Mouse (Mus musculus): ENCODE results near the gene Asf1b. TPM values are rescaled to one million over a fixed set of nuclear protein-coding genes. Genes with fewer than 3 reads are reported as not detected.

The Asf1b gene
- polyA plus RNA-seq (2012; rRNA removed), result 2.3 and 3.1 TPM in 2 replicates

DNA sequence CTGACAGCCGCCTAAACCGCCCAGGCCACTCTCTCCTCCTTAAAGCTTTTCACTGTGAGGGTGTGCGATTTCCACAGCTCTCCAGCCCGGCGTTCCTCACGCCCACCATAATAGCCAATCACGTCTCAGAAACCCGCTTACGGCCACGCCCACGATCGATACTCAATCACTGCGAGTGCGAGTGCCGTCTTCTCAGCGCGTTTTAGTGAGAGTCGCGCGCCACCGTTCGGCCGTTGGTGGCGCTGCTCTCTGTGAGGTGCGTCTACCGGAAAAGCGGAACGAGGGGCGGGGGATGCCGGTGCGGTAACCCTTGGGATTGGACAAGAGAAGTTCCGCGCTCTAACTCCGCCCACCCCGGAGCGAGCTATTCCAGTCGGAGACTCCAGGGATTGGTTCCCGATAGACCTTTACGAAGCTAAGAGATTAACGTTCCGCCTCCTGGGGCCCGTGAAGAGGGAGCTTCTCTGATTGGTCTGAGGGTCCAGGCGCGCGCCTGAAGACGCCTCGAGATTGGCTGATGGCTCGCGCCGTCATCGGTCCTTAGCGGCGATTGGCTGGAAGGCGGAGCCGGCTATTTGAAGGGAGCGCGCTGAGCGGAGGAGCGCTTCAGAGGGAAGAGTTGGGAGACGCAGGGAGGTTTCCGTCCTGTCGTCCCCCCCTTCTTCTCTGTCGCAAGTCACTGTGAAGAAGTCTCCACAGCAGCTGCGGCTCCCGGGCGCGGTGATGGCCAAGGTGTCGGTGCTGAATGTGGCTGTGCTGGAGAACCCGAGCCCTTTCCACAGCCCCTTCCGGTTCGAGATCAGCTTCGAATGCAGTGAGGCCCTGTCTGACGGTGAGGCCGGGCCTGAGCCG lies at the start of gene Asf1b, which contains the start of gene Gm10644:
Asf1b (plus strand) TSS at position 402 of the 852 bp plus-strand sequence.
Gm10644 (minus strand) TSS at position 100 of the 852 bp plus-strand sequence.
- peak; percentile 82 for DNase-seq (ENCODE audit: low spot score)

DNA sequence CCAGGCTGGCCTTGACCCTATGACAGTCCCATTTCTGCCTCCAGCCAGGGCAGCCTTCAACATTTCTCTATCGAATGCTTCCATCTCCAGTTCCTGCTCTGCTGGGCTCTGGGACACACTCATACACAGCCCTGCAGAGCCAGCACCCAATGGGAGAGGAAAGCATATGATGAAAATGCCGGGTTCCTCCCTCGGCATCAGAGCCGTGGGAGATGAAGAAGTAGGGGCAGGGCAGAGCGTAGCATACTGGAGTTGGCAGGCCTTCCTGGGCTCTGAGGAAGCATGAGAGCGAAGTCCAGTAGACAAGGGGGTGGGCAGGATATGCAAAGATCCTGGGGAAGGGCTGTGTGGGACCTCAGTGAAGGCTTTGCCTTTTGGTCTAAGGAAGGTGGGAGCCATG lies 46.7 kb upstream of the Asf1b start:
- DNase-seq (ENCODE audit: low spot score), result no peak

- DNase-seq (ENCODE audit: low spot score), result no peak
Measured at GRCm38 (mm10) chr8:83909311-83909710, 46.0 kb upstream of the Asf1b start.

DNA sequence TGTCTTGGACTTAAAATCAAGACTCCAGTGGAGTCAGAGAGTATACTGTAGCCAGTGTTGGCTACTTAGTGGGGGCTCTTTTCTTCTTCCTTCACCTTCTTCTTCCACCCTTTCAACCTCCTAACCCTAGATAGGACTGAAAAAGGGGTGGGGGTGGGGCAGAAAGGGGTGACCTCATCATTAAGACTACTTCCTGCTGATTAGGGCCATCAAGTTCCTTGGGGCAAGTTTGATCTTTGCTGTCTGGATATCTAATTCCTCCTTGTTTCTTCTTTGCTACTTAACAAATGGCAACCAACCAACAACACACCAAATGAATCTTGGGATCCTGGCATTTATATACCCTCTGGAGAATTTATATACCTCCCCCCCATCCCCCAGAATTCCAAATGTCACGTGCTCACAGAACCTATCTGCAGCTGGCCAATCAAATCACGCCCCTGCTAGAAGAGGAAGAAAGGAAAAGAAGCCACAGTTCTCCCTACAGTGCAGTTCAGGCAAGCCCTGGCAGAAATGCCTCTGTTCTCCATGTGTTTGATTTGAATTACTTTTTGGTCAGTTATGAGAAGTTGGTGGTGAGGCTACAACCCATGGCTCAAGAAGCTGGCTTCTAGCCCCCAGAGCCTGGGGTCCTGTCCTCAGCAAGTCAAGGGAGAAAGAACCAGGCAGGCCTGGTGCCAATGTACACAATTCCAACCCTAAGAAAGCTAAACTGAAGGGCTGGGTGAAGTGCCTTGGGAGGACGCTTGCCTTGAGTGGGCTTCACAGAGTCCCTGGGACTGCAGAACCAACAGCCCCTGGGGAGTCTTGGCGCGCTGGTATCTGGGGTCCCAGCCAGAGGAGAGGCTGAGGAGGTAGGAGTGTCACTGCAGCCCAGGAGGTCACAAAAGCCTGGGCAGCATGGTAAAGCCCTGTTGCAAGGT lies 43.2 kb upstream of the Asf1b start:
- no peak for DNase-seq (ENCODE audit: low spot score)

DNA sequence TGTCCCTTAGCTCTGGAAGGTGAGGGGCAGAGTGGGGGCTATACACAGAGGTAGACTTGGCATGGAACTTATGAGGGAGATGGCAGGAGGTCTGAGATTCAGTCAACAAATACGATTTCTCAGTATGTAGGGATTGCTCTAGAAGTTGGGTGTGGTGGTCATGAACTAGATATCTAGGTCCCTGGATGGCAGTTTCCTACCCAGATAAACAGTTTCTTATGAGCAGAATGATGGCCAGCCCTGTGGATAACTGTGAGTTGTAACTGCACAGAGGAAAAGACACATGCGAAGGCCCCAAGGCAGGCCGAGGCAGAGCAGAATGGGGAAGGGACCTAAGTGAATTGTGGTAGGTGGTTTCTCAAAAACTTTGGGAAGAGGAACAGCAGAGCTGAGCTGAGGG lies 41.1 kb upstream of the Asf1b start:
- DNase-seq (ENCODE audit: low spot score), result no peak

GRCm38 (mm10) chr8:83914860-83915259 lies 40.4 kb upstream of the Asf1b start:
- no peak for DNase-seq (ENCODE audit: low spot score)

- no peak for DNase-seq (ENCODE audit: low spot score)
Measured at GRCm38 (mm10) chr8:83916015-83916414, 39.3 kb upstream of the Asf1b start.

GRCm38 (mm10) chr8:83917566-83917965 lies 37.7 kb upstream of the Asf1b start:
- no peak for DNase-seq (ENCODE audit: low spot score)

GRCm38 (mm10) chr8:83921558-83921957 lies 33.7 kb upstream of the Asf1b start:
- DNase-seq (ENCODE audit: low spot score), result no peak

- no peak for DNase-seq (ENCODE audit: low spot score)
Measured at GRCm38 (mm10) chr8:83922727-83923126, 32.6 kb upstream of the Asf1b start.

DNA sequence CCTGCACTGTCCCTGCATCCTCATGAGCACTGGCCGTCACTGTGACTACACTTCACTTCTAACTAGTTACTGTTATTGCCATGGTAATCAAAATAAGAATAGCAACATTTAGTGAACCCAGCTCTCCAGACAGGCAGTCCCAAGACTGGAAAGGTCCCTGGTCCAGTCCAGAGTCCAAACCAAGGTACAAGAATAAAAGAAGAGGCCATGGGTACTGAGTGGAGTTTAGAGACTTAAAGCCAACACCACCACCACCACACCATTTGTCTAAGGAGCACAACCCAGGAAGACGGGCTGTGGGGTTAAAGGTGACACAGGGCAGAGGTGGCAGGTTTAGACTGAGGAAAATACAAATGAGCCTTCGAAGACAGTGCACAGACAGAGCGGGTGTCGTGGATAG lies 30.7 kb upstream of the Asf1b start:
- no peak for DNase-seq (ENCODE audit: low spot score)

- no peak for DNase-seq (ENCODE audit: low spot score)
Measured at GRCm38 (mm10) chr8:83926266-83926665, 29.0 kb upstream of the Asf1b start.

DNA sequence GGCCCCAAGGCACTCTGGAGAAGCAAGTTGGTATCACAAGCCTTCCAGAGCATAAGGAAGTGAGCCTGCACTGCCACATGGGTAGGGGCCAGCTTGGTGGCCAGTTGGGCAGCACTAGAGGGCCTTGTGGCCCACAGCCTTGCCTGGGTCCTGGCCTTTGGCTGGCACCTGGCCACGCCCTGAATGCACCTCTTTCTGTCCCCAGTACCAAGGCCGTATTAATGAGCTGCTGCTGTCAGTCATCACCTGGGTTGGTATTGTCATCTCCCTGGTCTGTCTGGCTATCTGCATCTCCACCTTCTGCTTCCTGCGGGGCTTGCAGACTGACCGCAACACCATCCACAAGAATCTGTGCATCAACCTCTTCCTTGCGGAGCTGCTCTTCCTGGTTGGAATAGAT lies 21.1 kb upstream of the Asf1b start:
- no peak for DNase-seq (ENCODE audit: low spot score)

DNA sequence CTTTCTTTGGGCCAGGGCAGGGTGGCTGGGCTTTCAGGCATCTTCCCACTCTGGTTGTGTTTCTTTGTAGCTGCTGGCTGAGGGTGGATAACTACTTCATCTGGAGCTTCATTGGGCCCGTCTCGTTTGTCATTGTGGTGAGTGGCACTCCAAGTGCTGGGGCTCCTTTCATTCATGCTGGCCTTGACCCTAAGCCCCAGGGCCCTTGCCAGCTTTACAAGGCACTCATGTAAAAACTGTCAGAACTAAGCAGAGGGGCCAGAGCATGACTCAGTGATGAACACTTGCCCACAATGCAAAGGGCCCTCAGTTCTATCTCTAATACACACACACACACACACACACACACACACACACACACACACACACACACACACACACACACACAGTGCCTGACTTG lies 20.3 kb upstream of the Asf1b start:
- no peak for DNase-seq (ENCODE audit: low spot score)

DNA sequence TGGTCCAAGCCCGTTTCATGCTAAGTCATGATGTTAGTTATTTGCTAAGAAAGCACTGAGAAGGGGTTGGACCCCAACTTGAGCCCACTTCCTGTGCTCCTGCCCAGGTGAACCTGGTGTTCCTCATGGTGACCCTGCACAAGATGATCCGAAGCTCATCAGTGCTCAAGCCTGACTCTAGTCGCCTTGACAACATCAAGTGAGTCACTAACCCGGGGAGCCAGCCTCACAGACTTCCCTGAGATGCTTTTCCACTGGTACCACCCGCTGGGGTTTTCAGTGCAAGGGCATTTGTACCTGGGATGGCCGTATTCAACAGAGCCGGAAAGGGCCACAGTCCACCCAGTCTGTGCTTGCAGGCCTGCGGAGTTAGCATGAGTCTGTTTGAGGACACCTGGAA lies 19.9 kb upstream of the Asf1b start:
- DNase-seq (ENCODE audit: low spot score), result peak; percentile 10

DNA sequence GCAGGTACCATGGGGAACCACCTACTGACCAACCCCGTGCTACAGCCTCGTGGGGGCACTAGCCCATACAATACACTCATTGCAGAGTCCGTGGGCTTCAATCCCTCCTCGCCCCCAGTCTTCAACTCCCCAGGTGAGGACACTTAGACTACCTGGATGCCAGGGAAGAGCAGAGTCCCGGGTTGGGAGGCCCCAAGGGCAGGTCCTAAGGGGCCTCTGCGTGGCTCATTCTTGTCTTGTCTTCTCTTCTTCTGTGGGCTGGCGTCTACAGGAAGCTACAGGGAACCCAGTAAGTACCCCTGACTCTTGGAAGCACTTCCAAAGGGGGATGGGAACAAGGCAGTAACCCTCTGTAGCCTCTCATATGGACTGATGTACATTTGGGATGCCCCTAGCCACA lies 17.7 kb upstream of the Asf1b start:
- no peak for DNase-seq (ENCODE audit: low spot score)

- DNase-seq (ENCODE audit: low spot score), result no peak
Measured at GRCm38 (mm10) chr8:83938330-83938729, 17.0 kb upstream of the Asf1b start.

- DNase-seq (ENCODE audit: low spot score), result peak; percentile 15
Measured at GRCm38 (mm10) chr8:83941066-83941677, 14.1 kb upstream of the Asf1b start.

DNA sequence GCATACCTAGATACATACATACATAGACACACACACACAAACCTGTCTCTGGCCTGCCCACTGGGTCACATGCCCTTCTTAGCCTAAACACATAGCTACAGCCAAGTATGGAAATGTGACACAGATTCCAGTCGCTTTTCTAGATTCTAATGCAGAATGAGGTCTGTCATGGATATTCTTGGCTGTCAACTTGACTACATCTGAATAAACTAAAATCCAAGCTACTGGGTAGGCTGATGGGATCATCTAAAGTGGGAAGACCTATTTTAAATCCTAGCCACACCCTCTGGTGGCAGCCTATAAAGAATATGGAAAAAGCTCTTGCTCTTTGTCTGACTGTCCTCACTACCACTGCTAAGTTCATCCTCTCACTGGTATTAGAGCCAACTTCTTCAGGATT lies 12.9 kb upstream of the Asf1b start:
- DNase-seq (ENCODE audit: low spot score), result no peak

DNA sequence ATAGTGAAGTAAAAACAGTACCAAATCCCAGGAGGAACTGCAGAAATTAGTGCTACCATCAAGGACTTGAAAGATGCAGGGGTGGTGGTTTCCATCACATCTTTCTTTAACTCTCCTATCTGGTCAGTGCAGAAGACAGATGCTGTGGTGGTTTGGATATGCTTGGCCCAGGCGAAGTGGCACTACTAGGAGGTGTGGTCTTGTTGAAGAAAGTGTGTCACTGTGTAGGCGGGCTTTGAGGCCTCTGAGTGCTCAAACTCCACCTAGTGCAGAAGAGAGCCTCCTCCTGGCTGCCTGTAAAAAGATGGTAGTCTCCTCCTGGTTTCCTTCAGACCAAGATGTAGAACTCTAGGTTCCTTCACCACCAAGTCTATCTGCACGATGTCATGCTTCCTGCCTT lies 9.8 kb upstream of the Asf1b start:
- DNase-seq (ENCODE audit: low spot score), result no peak

GRCm38 (mm10) chr8:83954749-83955105 lies 580 bp upstream of the Asf1b start:
- DNase-seq (ENCODE audit: low spot score), result no peak

DNA sequence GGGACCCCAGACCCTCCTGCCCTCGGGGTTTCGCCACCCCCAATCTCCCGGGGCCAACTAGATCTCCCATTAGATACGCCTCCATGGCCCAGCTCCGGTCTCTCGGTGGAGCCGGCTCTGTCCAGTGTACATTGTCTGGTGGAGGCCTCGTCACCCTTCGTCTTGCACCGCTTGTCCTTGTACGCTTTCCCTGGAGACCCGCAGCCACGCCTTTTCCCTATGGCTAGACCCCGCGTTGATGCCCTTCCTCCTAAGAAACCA lies 581 bp downstream of the Asf1b start:
- no peak for DNase-seq (ENCODE audit: low spot score)

GRCm38 (mm10) chr8:83956789-83957188 lies 1.5 kb downstream of the Asf1b start:
- DNase-seq (ENCODE audit: low spot score), result no peak
